Mouse (Mus musculus) mesoderm, embryonic 11.5 days (tissue): ENCODE measurements at regions not wholly inside any gene's neighbourhood (a gene's known extent, or its start where the extent isn't known, plus 50 kb on each side); places are given as distances from the start of the nearest gene placed in this dataset.

ENCODE experiments used
- DNase-seq: peaks from one replicate; pipeline ENCODE4 v3.0.0-alpha.2; 2012; ENCODE audit warnings: low read depth, low spot score

DNA sequence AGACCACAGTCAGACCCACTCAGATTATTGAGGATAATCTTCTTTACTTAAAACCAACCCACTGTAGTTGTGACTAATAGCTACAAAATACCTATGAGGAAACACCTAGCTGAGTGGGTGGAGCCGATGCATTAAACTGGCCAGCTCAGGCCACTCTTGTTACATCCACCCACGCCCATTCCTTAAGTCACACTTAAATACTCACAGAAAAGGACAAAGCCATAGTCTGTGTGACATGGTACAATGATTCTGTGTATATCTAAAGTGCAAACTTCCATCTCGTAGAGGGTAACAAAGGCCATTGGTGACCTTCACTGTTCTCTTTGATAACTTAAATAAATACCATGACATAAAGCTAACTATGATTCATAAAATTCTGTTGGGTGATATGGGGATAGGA lies 103.7 kb upstream of the Arhgap5 start:
- no peak for DNase-seq

DNA sequence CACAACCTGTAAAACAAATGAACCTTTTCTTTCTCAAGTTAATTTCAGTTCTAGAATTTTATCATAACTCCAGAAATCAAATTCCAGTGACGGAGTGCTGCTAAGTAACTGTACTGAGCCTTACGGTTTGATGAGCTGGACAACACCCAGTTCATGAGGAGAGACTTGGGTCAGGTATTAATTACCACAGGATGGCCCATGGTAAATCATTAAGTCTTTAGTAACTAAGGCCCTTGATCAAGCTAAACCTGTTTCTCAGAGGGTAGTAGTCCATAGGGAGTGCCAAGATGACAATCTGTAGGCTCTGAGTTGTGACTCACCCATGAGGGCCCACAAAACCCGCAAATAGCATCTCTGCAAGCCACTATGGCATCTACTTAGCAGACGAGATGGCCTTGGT lies 101.1 kb upstream of the Arhgap5 start:
- no peak for DNase-seq

DNA sequence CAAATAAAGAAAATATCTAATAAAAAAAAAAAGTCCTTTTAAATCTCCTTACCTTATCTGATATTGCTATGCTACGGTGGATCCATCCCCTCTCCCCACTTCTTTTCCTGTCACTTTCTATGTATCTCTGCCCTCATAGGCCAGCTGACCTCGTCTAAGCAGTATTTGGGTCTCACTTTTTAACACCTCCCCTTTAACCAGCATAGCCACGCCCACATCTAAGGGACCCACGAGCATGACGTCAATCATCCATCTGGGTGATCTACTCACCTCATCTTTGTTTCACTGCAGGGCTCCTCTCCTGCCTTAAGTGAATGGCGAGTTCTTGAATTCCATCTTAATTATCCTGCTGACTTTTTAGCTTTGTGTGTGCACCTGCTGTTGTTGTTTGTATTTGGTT lies 97.4 kb upstream of the Arhgap5 start:
- no peak for DNase-seq

DNA sequence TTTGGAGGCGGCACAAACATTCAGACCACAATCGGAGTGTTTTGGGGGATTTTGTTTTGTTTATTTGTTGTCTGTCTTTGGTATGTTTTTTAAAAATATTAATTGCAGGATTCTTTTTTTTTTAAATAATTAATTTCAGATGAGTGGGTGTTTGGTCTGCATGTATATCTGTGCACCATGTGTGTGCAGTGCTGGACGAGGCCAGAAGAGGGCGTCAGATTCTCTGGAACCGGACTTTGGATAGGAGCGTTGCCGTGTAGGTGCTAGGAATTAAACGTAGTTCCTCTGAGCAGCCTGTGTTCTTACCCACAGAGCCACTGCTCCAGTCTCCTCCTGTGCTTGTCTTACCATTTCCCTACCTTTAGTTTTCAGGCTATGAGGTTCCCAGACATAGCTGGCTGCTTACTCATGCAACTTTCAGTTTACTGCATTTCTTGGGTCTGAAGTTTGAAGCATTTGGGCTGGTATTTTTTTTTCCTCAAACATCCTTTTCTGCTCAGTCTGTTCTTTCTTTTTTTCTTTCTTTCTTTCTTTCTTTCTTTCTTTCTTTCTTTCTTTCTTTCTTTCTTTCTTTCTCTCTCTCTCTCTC lies 95.4 kb upstream of the Arhgap5 start:
- no peak for DNase-seq

DNA sequence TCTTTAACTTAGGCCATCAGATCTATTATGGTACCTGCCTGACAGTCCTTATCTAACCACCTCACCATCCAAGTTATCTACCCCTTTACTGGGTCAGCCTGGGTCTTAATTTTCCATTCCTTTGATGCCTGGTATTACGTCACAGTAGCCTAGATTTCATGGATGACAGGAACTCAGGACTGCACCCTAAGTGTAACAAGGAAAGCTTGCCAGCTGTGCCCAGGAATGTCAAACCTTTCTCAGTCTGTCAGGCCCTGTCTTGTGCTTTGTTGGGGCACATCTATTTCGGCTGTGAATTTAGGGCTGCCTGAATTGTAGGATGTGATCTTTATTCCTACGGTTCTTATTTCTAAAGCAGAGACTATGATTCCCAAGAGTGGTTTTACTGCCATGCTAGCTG lies 94.6 kb upstream of the Arhgap5 start:
- no peak for DNase-seq

DNA sequence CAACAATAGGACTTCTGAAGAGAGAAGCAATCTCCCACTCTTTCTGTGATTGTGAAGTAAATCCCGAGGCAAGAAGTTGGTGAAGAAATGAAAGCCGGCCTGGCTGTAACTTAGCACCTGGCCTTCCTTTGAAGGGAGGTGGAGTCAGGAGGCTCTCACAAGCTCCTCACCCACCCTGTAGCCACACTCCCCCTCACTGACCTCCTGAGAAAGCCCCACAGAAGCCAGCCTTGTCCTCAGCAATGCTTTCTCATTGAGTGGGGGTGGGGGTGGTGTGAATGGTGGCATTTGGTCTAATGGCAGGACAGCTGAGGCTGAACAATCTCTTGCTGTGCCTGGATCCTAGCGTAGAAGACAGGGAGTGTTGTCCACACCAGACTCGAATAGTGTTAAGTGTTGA lies 91.6 kb upstream of the Arhgap5 start:
- no peak for DNase-seq

DNA sequence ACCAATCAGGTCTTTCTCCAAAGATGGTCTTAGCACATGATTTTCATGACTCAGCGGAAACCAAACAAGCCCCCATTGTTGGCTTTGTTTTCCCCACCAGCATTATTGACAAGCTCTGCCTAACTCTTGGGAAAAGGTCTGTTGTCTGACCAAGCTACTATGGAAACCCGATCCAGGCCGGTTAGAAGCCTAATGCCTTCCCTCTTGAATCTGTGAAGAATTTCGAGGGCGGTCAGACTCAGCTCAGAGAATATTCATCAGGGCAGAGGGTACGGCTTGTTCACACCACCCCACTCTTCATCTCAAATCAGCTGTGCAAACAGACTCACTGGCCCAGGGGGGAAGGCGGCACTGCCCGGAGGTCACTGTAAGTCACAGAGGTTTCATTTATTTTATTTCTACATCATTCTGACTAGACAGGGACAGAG lies 90.7 kb upstream of the Arhgap5 start:
- DNase-seq: peak; percentile 73

DNA sequence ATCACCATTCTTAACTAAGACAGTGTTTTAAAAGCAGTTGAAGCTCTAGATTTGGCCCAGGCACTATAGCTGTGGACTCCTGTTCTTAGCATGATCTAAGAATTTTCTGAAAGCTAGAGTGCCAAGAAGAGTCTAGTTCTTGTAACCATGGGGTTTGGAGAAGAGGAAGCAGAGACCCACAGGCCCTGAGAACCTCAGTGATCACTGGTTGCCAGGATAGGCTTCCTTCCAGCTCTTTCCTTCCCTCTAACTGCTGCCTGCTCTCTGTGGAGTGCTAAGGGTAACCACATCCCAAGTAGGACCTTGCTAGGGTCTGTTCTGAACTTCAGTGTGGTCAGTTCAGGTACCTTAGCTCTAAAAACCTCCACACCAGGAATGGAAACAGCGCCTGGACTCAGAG lies 81.0 kb upstream of the Arhgap5 start:
- no peak for DNase-seq

DNA sequence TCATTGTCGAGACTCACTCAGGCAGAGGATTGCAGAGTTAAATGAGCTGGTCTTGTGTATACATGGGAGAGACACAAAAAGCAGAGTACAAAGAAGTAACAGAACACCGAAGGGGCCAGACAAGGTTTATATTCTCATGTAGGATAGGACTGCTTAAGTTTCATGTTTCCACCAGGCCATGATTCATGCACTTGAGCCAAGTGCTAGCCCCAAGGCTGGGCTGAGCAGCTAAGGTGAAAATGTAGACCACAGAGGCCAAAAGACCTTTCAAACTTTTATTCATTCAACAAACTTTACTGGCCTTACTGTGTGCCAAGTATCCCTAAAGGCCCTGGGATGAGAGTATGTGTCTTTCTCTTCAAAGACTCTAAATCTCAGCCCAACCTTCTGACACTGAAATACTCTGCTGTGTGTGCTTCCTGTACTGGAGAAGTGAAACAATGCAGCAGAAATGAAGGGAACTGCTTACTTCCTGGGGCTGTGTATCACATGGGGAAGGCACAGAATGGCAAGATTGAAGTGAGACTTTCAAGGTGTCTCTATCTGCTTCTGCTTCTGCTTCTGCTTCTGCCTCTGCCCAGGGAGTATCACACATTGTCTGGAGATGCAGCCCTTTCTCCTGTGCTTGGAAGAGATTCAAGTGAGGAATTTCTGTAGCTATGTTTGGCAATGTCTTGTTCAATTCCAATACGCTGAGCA lies 79.3 kb upstream of the Arhgap5 start:
- no peak for DNase-seq

DNA sequence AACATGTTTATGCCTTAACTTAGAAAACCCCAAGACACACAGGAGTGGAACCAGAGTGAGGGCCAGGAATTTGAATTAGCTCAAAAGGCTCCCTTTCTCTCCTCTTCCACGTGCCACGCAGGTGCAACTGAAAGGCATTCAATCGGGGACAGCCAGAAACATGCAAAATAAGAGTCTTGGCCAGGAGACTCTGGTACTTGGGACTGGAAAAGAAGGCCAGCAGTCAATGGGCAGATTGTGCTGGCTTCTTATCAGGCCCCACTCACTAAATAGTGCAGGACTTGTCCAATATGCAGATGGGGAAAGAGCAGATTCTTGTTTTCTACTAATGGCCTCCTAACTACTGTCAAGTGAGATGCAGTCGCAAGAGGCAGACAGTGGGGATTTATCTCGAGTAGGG lies 73.8 kb upstream of the Arhgap5 start:
- no peak for DNase-seq

DNA sequence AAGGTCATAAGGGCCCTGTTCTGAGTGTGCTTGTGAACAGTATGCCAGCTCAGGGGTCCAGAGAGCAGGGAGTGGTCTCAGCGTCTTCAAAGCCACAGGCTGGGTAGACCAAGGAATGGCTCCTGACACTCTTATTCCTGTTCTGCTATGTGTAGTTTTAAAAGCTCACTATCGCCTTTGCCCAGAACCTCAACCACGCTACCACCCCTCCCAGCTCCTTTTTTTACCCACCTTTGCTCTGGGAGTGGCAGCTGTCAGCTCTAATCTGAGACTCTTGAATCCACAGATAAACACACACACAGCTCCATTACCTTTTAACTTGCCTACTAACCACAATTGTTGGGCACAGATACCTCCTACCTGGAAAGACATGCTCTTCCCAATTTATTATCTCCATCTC lies 71.8 kb upstream of the Arhgap5 start:
- no peak for DNase-seq

DNA sequence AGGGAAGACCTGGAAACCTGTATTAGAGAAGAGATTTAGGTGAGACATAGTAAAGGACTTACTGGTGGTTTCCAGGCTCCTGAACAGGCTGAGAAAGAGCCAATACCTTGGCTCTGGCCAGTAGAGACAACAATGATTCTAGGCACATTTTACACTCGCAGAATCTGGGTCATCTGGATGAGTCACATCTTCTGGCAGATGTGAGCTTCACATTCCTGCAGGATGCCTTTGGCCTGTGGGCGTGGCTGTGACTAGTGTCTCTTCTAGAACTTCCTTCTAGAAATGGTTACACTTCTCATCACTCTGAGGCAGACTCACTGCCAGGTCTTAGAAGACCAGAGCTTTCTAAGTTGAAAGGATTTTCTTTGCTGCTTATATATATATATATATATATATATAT lies 69.8 kb upstream of the Arhgap5 start:
- no peak for DNase-seq

DNA sequence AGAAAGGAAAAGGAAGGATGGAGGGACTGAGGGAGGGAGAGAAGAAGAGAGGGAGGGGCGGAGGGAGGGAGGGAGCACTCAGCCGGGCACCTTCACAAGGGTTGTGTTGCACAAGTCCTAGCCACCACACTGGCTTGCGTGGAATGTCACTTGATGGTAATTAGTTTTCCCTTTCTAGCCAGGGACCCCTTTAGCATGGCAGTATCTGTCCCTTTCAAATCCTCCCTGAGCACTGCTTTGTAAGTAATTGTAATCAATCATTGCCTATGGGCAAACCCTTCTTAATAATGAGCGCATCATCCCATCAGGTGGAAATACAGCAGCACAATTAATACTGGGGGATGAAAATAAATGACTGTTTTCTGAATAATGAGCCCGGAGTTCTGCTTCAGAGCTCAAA lies 68.5 kb upstream of the Arhgap5 start:
- DNase-seq: no peak

DNA sequence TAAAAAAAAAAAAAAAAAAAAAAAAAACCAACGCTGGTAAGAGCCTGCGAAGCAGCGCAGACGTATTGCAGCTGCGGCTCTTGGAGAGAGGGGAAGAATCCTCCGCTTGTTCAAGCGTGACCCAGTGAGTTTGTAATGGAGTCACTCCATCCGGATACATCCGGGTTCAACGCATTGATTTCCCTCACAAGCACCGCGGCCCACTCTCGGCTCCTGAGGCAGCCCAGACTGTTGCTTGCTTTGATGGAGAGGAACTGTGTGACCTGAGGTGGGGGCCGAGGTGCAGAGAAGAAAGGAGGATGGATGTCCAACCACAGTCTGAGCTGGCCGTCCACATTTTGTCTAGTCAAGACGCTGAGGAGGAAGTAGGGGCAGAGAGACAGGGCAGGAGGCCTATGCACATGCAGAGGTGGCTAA lies 68.0 kb upstream of the Arhgap5 start:
- DNase-seq: no peak

DNA sequence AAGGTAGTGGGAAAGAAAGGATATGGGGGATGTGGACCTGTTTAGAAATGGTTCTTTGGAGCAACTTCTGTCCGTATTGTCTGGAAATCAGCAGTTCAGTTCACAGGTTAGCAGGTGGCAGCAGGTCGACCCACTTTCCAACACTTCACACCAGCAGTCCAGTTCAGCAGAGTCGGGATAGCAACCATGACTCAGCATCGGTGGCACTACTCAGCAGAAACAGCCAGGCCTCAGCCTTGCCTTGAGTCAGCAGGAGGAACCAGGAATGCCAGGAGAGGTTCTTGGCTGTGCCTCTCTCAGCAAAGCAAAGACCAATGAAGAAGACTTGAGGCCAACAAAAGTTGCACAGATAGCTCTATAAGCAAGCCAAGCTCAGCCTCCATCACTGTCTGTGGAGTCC lies 66.8 kb upstream of the Arhgap5 start:
- DNase-seq: no peak

DNA sequence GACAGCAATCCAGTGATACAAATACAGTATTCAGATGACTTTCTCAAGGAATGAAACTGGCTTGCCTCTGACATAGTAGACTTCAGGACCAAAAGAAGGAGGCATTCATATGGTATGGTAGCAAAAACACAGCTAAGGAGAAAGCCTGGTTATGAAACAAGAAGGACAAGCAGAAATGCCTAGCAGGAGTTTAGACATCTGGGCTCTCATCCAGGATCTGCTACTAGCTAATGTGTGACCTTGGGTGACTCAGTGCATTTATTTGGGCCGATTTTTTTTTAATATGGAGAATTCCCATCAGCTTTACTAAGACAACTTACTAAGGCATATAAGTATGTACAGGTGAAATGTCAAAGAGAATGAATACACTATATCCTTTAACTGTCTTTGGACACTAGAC lies 64.5 kb upstream of the Arhgap5 start:
- no peak for DNase-seq

DNA sequence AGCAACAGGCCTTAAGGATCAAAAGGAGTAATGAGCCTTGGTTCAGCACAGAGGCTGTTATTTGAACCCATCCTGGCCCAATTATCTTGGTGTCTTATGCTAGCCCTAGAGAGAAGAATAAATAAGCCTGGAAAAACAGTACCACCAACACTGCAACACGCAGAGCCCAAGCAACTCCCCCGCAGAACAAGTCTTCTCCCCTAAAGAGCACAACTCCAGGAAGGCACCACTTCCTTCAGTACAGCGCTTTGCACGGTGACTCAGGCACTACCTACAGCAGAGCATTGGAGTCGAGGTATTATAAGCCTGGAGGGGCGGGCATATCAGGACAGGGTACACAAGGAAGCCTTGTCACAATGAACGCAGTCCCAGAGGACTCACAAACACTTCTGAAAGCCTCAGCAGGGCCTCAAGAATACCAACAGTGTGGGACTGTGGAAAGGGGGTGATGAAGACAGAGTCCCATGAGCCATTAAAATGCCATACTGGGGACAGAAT lies 62.9 kb upstream of the Arhgap5 start:
- no peak for DNase-seq

DNA sequence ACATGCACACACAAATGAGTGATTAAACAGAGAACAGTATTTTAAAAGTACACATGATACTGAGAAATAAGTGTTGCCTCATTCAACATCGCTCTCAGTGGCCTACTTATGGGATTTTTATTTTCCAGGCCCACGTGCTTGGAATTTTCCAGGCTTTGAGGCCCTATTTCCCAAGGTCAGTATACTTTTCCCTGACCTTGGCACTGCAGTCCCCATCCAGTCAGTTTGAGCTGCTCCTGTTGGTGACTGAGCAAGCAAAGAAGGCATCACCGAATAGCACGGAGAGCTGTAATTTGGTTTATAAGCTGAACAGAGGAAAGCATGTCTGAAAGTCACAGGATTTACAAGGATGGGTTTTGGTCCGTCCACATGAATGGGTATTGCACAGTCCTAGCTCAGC lies 61.4 kb upstream of the Arhgap5 start:
- DNase-seq: no peak

DNA sequence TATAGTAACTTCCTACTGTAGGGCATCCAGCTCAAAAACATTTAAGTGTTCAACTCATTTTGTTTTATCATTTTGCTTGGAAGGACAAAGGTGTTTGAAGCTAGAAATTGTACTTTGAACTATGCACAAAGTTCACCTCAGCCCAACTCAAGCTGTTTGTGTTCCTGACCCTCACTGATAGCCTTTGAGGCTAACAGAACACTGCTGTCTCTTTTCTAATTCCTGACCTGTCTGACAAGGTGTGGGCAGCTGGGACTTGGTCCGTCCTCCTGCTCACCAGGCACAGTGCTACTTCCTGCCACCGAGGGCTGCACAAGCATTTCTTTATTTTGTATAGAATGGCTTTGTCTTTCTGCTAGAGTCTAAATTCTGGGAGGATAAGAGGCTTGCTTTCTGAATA lies 58.0 kb upstream of the Arhgap5 start:
- no peak for DNase-seq

DNA sequence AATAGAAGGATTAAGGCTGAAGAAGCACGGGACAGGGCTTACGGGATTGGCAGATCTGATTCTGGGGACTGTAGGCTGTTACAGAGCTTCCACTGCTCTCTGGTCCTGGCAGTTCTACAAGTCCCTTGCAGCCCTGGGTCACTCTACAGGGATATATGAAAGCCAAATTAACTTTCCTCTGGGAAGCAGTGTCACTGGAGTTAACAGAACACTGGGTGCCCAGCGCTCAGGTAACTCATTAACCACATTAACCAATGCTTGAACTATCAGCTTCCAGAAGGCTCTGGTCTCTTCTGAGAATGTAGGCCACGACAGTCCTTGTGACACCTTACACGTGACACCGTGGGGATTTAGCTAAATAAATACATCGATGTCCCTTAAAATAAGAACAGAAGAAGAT lies 57.3 kb upstream of the Arhgap5 start:
- no peak for DNase-seq

DNA sequence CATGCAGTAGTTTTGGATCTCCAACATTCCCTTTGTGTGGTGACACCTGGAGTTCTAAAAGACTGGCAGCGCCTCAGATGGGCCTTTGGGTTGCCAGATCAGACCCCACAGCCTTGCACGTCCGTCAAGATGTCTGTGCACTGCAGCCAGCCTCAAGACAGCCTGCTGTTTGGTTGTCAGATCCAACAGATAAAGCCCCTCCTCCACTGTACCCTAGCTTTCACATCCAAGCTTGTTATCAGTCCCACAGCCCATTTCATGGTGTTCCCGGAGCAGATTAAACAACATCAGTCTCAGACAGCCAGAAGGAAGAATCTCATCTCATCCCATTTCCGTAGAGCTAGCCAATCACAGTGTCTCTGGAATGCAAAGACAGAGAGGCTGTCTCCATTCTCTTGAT lies 56.3 kb upstream of the Arhgap5 start:
- DNase-seq: no peak

DNA sequence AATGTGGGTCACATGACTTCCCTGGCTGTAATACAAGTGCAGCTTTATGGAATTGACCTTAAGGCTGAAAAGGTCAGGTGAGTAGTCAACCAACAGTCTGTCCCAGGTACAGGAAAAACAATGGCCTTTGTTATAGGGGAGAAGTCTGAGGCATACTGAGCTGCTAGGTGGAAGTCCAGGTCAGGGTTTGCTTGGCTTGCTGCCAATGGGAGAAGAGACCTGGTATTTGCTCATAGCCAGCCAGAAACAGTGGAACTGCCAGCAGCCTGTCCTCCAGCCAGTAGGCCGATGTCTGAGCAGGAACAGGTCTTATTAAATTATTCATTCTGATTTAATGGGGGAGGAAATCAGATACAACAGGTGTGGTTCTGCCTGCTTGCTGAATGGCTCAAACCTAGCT lies 55.6 kb upstream of the Arhgap5 start:
- DNase-seq: no peak

DNA sequence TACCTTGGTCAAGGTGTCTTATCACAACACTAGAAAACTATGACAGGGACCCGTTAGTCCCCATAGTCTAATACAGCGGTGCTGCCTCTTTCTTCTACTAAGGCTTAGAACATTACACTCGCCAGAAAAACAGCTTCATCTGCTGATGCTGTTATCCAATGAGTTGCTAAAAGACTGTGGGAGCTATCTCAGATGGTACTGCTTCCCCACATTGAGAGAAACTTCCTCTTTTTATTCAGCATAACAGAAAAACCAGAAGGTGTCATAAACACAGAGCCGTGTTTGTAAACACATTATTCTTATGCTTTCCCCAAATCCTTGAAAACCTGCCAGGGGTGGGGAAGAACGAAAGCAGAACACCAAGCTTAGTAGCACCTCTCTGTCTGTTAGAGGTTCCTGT lies 49.9 kb upstream of the Arhgap5 start:
- no peak for DNase-seq
